Mouse (Mus musculus): ENCODE measurements around the gene Slc1a4.
A peak's percentile ranks its signal among the peaks of the same experiment; 100 is the strongest.

The Slc1a4 gene

GRCm38 (mm10) chr11:20332561-20333514 lies at the start of gene Slc1a4:
TSS of gene Slc1a4 (minus strand) at chr11:20332713.
- peak; percentile 99 for DNase-seq (ENCODE audit: low read depth, low spot score)

- no peak for DNase-seq (ENCODE audit: low read depth, low spot score)
Observed at GRCm38 (mm10) chr11:20380106-20380505, 47.6 kb upstream of the Slc1a4 start.

GRCm38 (mm10) chr11:20376642-20377041 lies 44.1 kb upstream of the Slc1a4 start:
- no peak for DNase-seq (ENCODE audit: low read depth, low spot score)

GRCm38 (mm10) chr11:20372616-20373211 lies 40.2 kb upstream of the Slc1a4 start:
- DNase-seq (ENCODE audit: low read depth, low spot score) = no peak

- no peak for DNase-seq (ENCODE audit: low read depth, low spot score)
Observed at GRCm38 (mm10) chr11:20370486-20370885, 38.0 kb upstream of the Slc1a4 start.

GRCm38 (mm10) chr11:20366456-20366855 lies 33.9 kb upstream of the Slc1a4 start:
- no peak for DNase-seq (ENCODE audit: low read depth, low spot score)

GRCm38 (mm10) chr11:20361354-20361753 lies 28.8 kb upstream of the Slc1a4 start:
- no peak for DNase-seq (ENCODE audit: low read depth, low spot score)

- peak; percentile 40 for DNase-seq (ENCODE audit: low read depth, low spot score)
Observed at GRCm38 (mm10) chr11:20357684-20358447, 25.4 kb upstream of the Slc1a4 start.

- no peak for DNase-seq (ENCODE audit: low read depth, low spot score)
Observed at GRCm38 (mm10) chr11:20348466-20348865, 16.0 kb upstream of the Slc1a4 start.

- DNase-seq (ENCODE audit: low read depth, low spot score) = no peak
Observed at GRCm38 (mm10) chr11:20347548-20347947, 15.0 kb upstream of the Slc1a4 start.

GRCm38 (mm10) chr11:20346369-20346768 lies 13.9 kb upstream of the Slc1a4 start:
- no peak for DNase-seq (ENCODE audit: low read depth, low spot score)

GRCm38 (mm10) chr11:20343952-20344351 lies 11.4 kb upstream of the Slc1a4 start:
- DNase-seq (ENCODE audit: low read depth, low spot score) = no peak

- DNase-seq (ENCODE audit: low read depth, low spot score) = no peak
Observed at GRCm38 (mm10) chr11:20341598-20341997, 9.1 kb upstream of the Slc1a4 start.

- peak; percentile 26 for DNase-seq (ENCODE audit: low read depth, low spot score)
Observed at GRCm38 (mm10) chr11:20338703-20339102, 6.2 kb upstream of the Slc1a4 start.

- DNase-seq (ENCODE audit: low read depth, low spot score) = peak; percentile 81
Observed at GRCm38 (mm10) chr11:20334301-20334700, 1.8 kb upstream of the Slc1a4 start.

GRCm38 (mm10) chr11:20331690-20332537 lies 599 bp downstream of the Slc1a4 start:
- peak; percentile 60 for DNase-seq (ENCODE audit: low read depth, low spot score)

GRCm38 (mm10) chr11:20331027-20331689 lies 1.4 kb downstream of the Slc1a4 start:
- no peak for DNase-seq (ENCODE audit: low read depth, low spot score)

- DNase-seq (ENCODE audit: low read depth, low spot score) = no peak
Observed at GRCm38 (mm10) chr11:20329711-20330110, 2.8 kb downstream of the Slc1a4 start.

- DNase-seq (ENCODE audit: low read depth, low spot score) = no peak
Observed at GRCm38 (mm10) chr11:20328771-20329170, 3.7 kb downstream of the Slc1a4 start.

GRCm38 (mm10) chr11:20326328-20326995 lies 6.1 kb downstream of the Slc1a4 start:
- peak; percentile 24 for DNase-seq (ENCODE audit: low read depth, low spot score)

Measured in R1 (cell line).